Mouse (Mus musculus): ENCODE data around the gene Ythdf2. TPM values are rescaled to one million over a fixed set of nuclear protein-coding genes. Genes with fewer than 3 reads are reported as not detected.

Ythdf2 gene
- polyA plus RNA-seq, 1 experiment from 2014 or later = 140 TPM

DNA sequence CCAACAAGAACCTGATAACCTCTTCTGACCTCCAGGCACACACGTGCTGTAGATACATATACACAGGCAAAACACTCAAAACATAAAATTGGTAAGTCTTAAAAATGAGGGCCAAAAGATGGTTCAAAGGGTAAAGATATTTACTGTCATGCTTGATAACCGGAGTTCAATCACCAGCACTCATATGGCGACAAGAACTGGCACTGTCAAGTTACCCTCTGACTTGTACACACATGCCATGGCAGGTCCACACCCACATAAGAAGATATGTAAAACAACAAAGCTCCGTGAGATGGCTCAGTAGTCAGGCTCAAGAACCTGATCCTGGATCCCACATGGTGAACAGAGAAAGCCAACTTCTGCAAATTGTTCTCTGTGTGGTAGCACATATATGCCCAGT lies 4.8 kb downstream of the Ythdf2 start:
- no peaks in the 10 kb centered on the region for H3K27me3 ChIP-seq
- peaks cover 62% of the 10 kb centered on the region for H3K36me3 ChIP-seq
- no peak overlapping the region for H3K4me2 ChIP-seq (replicated peaks)
- WGBS = 92% methylated on average over 4 of the region's 4 CpGs
- no peak for ATAC-seq (ENCODE audit: insufficient number of reproducible peaks, insufficient read depth, low FRiP score, low TSS enrichment)
- H3K9me3 ChIP-seq = no peaks in the 10 kb centered on the region
- no peak overlapping the region for H3K27ac ChIP-seq
- no peak overlapping the region for H3K9ac ChIP-seq
- H3K4me3 ChIP-seq = no peak overlapping the region
- H3K4me1 ChIP-seq = peaks cover 18% of the 10 kb centered on the region

DNA sequence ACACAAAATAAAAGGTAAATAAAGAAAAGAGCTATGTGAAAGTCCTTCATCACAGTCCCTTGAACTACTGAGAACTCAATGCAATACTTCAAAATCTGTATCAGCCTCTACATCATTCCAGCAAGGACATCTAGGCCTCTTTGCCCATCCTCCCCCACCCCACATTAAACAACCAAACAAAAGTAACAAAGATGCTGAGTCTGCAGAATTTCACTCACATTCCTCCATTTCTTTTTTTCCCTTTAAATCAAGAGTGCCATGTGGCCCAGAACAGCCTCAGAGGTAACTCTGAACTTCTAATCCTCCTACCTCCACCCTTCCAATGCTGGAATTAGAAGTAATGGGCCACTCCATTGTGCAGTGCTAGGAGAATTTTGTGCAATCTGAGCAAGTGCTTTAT lies 13.3 kb downstream of the Ythdf2 start:
- H3K36me3 ChIP-seq = peaks cover 61% of the 10 kb centered on the region
- H3K4me3 ChIP-seq = no peak overlapping the region
- ATAC-seq (ENCODE audit: insufficient number of reproducible peaks, insufficient read depth, low FRiP score, low TSS enrichment) = no peak
- no peaks in the 10 kb centered on the region for H3K9me3 ChIP-seq
- peaks cover 6% of the 10 kb centered on the region; the same call in 1 of the 2 replicates for H3K4me1 ChIP-seq
- no peaks in the 10 kb centered on the region for H3K27me3 ChIP-seq
- no peak overlapping the region for H3K4me2 ChIP-seq (replicated peaks)
- no peak overlapping the region for H3K27ac ChIP-seq
- H3K9ac ChIP-seq = no peak overlapping the region

DNA sequence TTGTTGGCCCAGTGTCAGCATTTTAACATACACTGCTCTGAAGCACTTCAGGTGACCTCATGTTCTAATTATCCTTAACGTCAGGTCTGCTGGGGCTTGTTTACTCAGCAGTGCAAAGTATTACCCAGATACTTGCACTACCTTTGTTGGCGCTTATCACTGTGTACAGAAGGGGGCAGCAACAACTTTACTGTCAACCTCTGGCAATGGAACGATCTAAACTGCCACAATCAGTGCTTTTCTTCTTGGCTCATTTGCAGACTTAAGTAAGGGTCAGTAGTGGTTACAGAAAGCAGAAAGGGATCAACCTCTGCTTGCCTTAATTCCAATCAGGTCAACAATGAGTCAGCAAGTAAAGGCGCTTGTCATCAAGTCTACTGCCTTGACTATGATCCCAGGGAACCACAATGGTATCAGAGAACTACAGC lies 13.8 kb downstream of the Ythdf2 start:
- Histone ChIP-seq H3K9ac (no peak overlapping the region), H3K4me2 (replicated peaks) (no peak overlapping the region), H3K9me3 (no peaks in the 10 kb centered on the region), H3K4me3 (no peak overlapping the region), H3K4me1 (peaks cover 6% of the 10 kb centered on the region; the same call in 1 of the 2 replicates), H3K36me3 (peaks cover 57% of the 10 kb centered on the region), H3K27ac (no peak overlapping the region), H3K27me3 (no peaks in the 10 kb centered on the region)
- ATAC-seq (ENCODE audit: insufficient number of reproducible peaks, insufficient read depth, low FRiP score, low TSS enrichment) = no peak
- 55% methylated on average over 4 of the region's 4 CpGs for WGBS

DNA sequence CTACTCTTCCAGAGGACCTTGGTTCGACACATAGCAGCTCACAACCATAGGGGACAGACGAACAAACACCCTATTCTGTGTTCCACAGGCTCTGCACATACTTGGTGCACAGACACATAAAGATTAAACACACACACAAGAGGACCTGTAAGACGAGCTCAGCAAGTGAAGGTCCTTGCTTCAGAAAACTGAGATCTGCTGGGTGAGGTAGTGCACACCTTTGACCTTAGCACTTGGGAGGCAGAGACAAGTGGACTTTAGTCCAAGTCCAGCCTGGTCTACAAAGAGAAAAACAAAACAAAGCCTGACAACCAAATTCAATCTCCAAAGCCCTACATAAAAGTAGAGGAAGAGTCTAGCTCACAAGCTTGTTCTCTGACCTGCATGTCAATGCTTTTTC lies 17.1 kb downstream of the Ythdf2 start:
- H3K4me1 ChIP-seq = peaks cover 6% of the 10 kb centered on the region; the same call in 1 of the 2 replicates
- no peaks in the 10 kb centered on the region for H3K27me3 ChIP-seq
- ATAC-seq (ENCODE audit: insufficient number of reproducible peaks, insufficient read depth, low FRiP score, low TSS enrichment) = no peak
- no peaks in the 10 kb centered on the region for H3K9me3 ChIP-seq
- no peak overlapping the region for H3K4me3 ChIP-seq
- WGBS = 85% methylated on average over 3 of the region's 3 CpGs
- peaks cover 51% of the 10 kb centered on the region for H3K36me3 ChIP-seq
- H3K4me2 ChIP-seq (replicated peaks) = no peak overlapping the region
- H3K9ac ChIP-seq = no peak overlapping the region
- H3K27ac ChIP-seq = no peak overlapping the region

DNA sequence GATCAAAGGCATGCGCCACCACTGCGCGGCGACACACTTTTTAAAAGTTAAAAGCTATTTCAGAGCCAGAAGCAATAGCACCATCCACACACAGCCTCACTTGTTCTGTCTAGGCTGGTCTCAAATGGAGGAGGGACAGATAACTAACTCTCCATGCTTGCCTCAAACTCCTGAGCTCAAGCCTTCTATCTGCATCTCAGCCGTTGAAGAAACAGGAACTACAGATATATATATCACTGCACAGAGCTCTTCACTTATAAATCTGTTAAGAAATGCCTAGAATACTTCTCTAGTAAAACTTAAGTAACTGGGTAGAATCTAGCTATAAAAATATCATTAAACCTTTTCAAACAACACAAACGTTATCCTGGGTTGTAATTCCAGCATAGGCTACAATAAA lies 17.7 kb downstream of the Ythdf2 start:
- no peak for ATAC-seq (ENCODE audit: insufficient number of reproducible peaks, insufficient read depth, low FRiP score, low TSS enrichment)
- Histone ChIP-seq H3K27ac (no peak overlapping the region), H3K9ac (no peak overlapping the region), H3K4me2 (replicated peaks) (no peak overlapping the region), H3K4me1 (peaks cover 5% of the 10 kb centered on the region; the same call in 1 of the 2 replicates), H3K4me3 (no peak overlapping the region), H3K36me3 (peaks cover 50% of the 10 kb centered on the region), H3K9me3 (no peaks in the 10 kb centered on the region), H3K27me3 (no peaks in the 10 kb centered on the region)
- WGBS = 93% methylated on average over 6 of the region's 6 CpGs

DNA sequence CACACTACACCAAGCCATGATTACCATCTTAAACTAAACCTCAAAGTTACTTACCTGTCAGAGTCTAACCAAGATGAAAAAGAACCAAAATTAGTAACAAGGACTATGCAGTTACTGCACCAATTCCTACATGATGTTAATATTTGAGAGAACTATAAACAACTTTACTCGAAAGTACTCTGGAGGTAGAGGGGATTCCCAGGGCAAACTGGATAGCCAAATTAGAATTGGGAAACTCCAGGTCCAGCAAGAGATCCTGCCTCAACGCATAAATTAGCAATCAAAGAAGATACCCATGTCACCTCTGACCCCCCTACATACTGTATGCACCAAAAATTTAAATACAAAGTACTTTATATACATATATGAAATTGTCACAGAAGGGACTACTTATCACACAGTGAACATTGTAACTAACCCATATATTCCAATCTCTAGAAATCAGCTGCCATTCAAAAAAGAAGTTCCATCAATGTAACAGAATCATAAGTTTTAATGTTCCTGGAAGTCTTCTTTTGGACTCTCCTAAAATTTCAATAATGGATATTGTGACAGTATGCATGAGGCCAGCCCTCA lies 24.2 kb downstream of the Ythdf2 start:
- 95% methylated on average over 2 of the region's 2 CpGs for WGBS
- Histone ChIP-seq H3K27me3 (no peaks in the 10 kb centered on the region), H3K4me2 (replicated peaks) (no peak overlapping the region), H3K4me3 (no peak overlapping the region), H3K4me1 (no peaks in the 10 kb centered on the region), H3K9me3 (no peaks in the 10 kb centered on the region), H3K36me3 (peaks cover 38% of the 10 kb centered on the region), H3K27ac (no peak overlapping the region), H3K9ac (no peak overlapping the region)
- no peak for ATAC-seq (ENCODE audit: insufficient number of reproducible peaks, insufficient read depth, low FRiP score, low TSS enrichment)

DNA sequence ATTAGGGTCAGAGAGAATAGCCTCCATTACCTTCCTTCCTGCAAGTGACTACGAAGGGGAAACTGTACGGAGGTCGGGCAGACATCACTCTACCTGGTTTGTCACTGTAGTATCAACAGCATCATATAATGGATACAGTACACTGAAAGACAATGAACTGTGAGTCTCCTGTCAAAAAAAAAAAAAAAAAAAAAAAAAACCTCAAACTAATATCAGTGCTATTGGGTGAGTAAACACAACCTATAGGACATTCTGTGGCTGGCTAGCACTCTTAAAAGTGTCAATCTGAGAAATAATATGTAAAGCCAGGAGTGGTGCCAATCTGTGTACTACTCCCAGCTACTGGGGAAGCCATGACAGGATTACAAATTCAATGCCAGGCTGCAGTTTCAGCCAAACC lies 28.9 kb downstream of the Ythdf2 start:
- H3K4me3 ChIP-seq = no peak overlapping the region
- no peaks in the 10 kb centered on the region for H3K9me3 ChIP-seq
- WGBS = 94% methylated on average over 3 of the region's 3 CpGs
- H3K27ac ChIP-seq = no peak overlapping the region
- no peak overlapping the region for H3K4me2 ChIP-seq (replicated peaks)
- no peak overlapping the region for H3K9ac ChIP-seq
- no peaks in the 10 kb centered on the region for H3K4me1 ChIP-seq
- H3K36me3 ChIP-seq = peaks cover 26% of the 10 kb centered on the region
- no peaks in the 10 kb centered on the region for H3K27me3 ChIP-seq
- no peak for ATAC-seq (ENCODE audit: insufficient number of reproducible peaks, insufficient read depth, low FRiP score, low TSS enrichment)

GRCm38 (mm10) chr4:132181721-132182658 lies 30.1 kb downstream of the Ythdf2 start:
- Histone ChIP-seq H3K9ac (no peak overlapping the region), H3K4me3 (no peak overlapping the region), H3K27me3 (no peaks in the 10 kb centered on the region), H3K36me3 (peaks cover 26% of the 10 kb centered on the region), H3K4me2 (replicated peaks) (no peak overlapping the region), H3K9me3 (no peaks in the 10 kb centered on the region), H3K4me1 (no peaks in the 10 kb centered on the region), H3K27ac (no peak overlapping the region; the same call in 1 of the 2 replicates)
- 66% methylated on average over 22 of the region's 22 CpGs for WGBS
- ATAC-seq (ENCODE audit: insufficient number of reproducible peaks, insufficient read depth, low FRiP score, low TSS enrichment) = no peak

DNA sequence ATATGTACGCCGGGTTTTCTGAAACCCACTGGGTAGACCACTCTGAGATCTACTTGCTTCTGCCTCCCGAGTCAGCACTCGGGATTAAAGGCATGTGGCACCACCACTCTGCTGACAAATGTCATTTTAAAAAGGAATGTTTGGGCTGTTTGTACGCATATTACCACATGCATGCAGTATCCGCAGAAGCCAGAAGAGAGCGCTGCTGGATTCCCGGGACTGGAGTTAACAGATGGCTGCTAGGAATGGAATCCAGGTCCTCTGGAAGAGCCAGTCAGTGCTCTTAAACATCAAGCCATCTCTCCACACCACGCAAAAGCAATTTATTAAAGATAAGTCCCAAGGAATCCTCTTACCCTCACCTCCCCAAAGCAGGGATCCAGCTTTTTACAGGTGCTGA lies 31.4 kb downstream of the Ythdf2 start:
- 76% methylated on average over 9 of the region's 9 CpGs for WGBS
- H3K27me3 ChIP-seq = no peaks in the 10 kb centered on the region
- H3K36me3 ChIP-seq = peaks cover 23% of the 10 kb centered on the region
- H3K4me3 ChIP-seq = no peak overlapping the region
- H3K9ac ChIP-seq = no peak overlapping the region
- H3K4me2 ChIP-seq (replicated peaks) = no peak overlapping the region
- no peaks in the 10 kb centered on the region for H3K9me3 ChIP-seq
- no peak for ATAC-seq (ENCODE audit: insufficient number of reproducible peaks, insufficient read depth, low FRiP score, low TSS enrichment)
- H3K4me1 ChIP-seq = no peaks in the 10 kb centered on the region
- no peak overlapping the region for H3K27ac ChIP-seq

- Histone ChIP-seq H3K9ac (no peak overlapping the region), H3K36me3 (peaks cover 14% of the 10 kb centered on the region; the same call in 1 of the 2 replicates), H3K27me3 (no peaks in the 10 kb centered on the region), H3K4me3 (no peak overlapping the region), H3K9me3 (no peaks in the 10 kb centered on the region), H3K4me2 (replicated peaks) (no peak overlapping the region), H3K27ac (no peak overlapping the region), H3K4me1 (no peaks in the 10 kb centered on the region)
- peak; percentile 89 for ATAC-seq (ENCODE audit: insufficient number of reproducible peaks, insufficient read depth, low FRiP score, low TSS enrichment)
- WGBS = 7% methylated on average over 10 of the region's 10 CpGs
Observed at GRCm38 (mm10) chr4:132178630-132179059, 33.5 kb downstream of the Ythdf2 start.

- ATAC-seq (ENCODE audit: insufficient number of reproducible peaks, insufficient read depth, low FRiP score, low TSS enrichment) = no peak
- WGBS = 58% methylated on average over 10 of the region's 10 CpGs
Observed at GRCm38 (mm10) chr4:132176474-132176873, 35.6 kb downstream of the Ythdf2 start.

DNA sequence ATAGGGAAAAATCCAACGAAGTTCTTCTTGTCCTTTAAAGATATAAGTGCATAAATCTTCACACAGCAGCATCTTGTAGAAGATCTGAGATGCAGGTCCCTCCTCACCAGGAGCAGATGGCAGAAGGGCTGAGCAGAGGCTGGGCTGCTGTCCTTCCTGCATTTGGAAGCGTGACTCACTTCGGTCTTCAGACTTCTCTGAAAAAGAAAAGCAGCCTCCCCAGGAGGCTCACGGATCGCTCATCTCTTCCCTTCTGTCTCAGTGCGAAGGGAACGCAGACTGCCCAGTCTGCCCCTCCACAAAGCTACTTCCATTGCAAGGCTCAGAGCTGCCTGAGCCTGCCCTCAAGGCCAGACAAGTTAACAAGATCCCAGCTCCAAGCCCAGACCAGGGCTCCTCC lies 41.2 kb downstream of the Ythdf2 start:
- Histone ChIP-seq H3K27me3 (no peaks in the 10 kb centered on the region), H3K4me1 (no peaks in the 10 kb centered on the region; the same call in 1 of the 2 replicates), H3K36me3 (no peaks in the 10 kb centered on the region), H3K4me2 (replicated peaks) (no peak overlapping the region), H3K9me3 (no peaks in the 10 kb centered on the region), H3K4me3 (no peak overlapping the region), H3K9ac (no peak overlapping the region), H3K27ac (no peak overlapping the region)
- ATAC-seq (ENCODE audit: insufficient number of reproducible peaks, insufficient read depth, low FRiP score, low TSS enrichment) = no peak
- 29% methylated on average over 7 of the region's 7 CpGs for WGBS

More at GRCm38 (mm10) chr4:132176474-132176873, 35.6 kb downstream of the Ythdf2 start:
- Histone ChIP-seq H3K9ac (no peak overlapping the region), H3K4me1 (no peaks in the 10 kb centered on the region), H3K36me3 (0 out of 2 replicates have a peak, but pooled peaks cover 7% of the 10 kb centered on the region), H3K27ac (no peak overlapping the region), H3K9me3 (no peaks in the 10 kb centered on the region), H3K27me3 (no peaks in the 10 kb centered on the region), H3K4me2 (replicated peaks) (no peak overlapping the region), H3K4me3 (no peak overlapping the region)
